Mouse (Mus musculus): ENCODE measurements at regions not wholly inside any gene's neighbourhood (a gene's known extent, or its start where the extent isn't known, plus 50 kb on each side); places are given as distances from the start of the nearest gene placed in this dataset.

- H3K27ac ChIP-seq (ENCODE audit: insufficient read depth, low read depth, low read length): no peak overlapping the region
- 62% methylated on average over 6 of the region's 6 CpGs for WGBS
- H3K4me1 ChIP-seq (ENCODE audit: control insufficient read depth, insufficient read depth, low read length): no peaks in the 10 kb centered on the region
- TF ChIP-seq POLR2A (IDR thresholded peaks at IDR 0.05; ENCODE audit: low read depth, low read length) (no peak), CTCF (conservative IDR thresholded peaks at IDR 0.05; ENCODE audit: insufficient read depth, insufficient read length, low read depth, low read length) (no peak)
- no peaks in the 10 kb centered on the region for H3K27me3 ChIP-seq (replicated peaks; ENCODE audit: control insufficient read depth, insufficient read depth, low read length)
- no peak for DNase-seq
- no peak overlapping the region for H3K4me3 ChIP-seq (ENCODE audit: insufficient read depth, low read depth, low read length)
- H3K36me3 ChIP-seq (ENCODE audit: control insufficient read depth, insufficient read depth, low read length): no peaks in the 10 kb centered on the region
These were observed 631.6 kb upstream of the Gm10131 start for GRCm38 (mm10) chr8:34743137-34743536.

DNA sequence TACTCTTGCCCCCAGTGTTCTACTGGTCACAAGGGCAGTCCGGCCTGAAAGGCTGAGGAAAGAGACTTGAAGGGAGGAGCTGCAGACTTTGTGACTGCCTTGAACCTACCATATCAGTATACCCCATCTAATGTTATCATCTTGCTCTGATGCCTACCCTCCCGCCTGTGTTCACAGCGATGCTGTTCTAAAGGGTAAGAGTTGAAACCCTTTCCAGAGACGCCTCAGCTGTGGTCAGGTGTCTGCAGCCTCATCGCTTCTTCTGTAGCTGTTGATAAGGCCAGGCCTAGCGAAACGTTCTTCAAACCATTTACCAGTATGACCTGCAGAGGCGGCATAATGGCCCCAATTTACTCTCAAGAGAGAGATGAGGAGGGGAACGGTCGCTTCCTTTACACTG lies 629.3 kb upstream of the Gm10131 start:
- WGBS: 86% methylated on average over 10 of the region's 10 CpGs
- H3K27me3 ChIP-seq (replicated peaks; ENCODE audit: control insufficient read depth, insufficient read depth, low read length): no peaks in the 10 kb centered on the region
- TF ChIP-seq POLR2A (IDR thresholded peaks at IDR 0.05; ENCODE audit: low read depth, low read length) (no peak), CTCF (conservative IDR thresholded peaks at IDR 0.05; ENCODE audit: insufficient read depth, insufficient read length, low read depth, low read length) (no peak)
- no peak for DNase-seq
- H3K4me1 ChIP-seq (ENCODE audit: control insufficient read depth, insufficient read depth, low read length): no peaks in the 10 kb centered on the region
- no peaks in the 10 kb centered on the region for H3K36me3 ChIP-seq (ENCODE audit: control insufficient read depth, insufficient read depth, low read length)
- H3K27ac ChIP-seq (ENCODE audit: insufficient read depth, low read depth, low read length): no peak overlapping the region
- H3K4me3 ChIP-seq (ENCODE audit: insufficient read depth, low read depth, low read length): no peak overlapping the region

DNA sequence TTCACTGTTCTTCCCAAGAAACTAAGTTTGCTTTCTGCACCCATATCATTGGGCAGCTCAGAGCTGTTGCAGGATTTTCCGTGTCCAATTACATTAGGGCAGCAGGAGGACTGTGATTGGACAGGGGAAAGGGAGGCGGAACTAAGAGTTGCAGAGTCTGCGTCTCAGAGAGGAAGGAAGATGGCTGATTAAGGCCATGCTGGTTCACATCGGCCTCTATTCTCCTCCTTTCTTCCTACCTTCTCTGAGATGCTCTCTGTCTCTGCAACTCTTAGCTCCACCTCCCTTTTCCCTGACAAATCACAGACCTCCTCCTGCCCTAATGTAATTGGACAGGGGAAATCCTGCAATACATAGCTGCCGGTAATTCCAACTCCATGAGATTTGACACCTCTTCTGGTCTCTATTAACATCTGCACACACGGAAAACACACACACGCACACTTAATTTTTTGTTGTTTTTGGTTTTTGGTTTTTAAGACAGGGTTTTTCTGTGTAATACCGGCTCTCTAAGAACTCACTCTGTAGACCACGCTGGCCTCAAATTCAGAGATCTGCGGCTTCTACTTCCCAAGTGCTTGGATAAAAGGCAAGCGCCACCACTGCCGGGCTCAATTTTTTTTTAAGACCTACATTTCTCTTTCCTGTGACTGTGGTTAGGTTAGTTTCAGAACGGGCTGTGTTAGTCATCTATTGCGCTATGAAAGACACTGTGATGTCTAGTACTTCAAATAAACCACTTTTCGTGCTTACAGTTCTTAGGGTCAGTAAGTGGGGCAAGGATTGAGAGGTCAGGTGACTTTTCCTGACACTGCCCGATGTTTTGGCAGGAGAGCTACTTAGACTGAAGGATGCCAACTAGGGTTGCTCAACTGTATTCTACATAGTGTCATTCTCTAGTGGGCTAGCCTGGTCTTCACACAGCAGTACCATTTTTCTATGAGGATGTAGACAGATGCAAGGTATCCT lies 628.6 kb upstream of the Gm10131 start:
- no peak for DNase-seq
- no peak overlapping the region for H3K27ac ChIP-seq (ENCODE audit: insufficient read depth, low read depth, low read length)
- no peaks in the 10 kb centered on the region for H3K4me1 ChIP-seq (ENCODE audit: control insufficient read depth, insufficient read depth, low read length)
- WGBS: 88% methylated on average over 16 of the region's 16 CpGs
- TF ChIP-seq CTCF (conservative IDR thresholded peaks at IDR 0.05; ENCODE audit: insufficient read depth, insufficient read length, low read depth, low read length): no peak
- no peak for TF ChIP-seq POLR2A (IDR thresholded peaks at IDR 0.05; ENCODE audit: low read depth, low read length)
- no peak overlapping the region for H3K4me3 ChIP-seq (ENCODE audit: insufficient read depth, low read depth, low read length)
- no peaks in the 10 kb centered on the region for H3K27me3 ChIP-seq (replicated peaks; ENCODE audit: control insufficient read depth, insufficient read depth, low read length)
- no peaks in the 10 kb centered on the region for H3K36me3 ChIP-seq (ENCODE audit: control insufficient read depth, insufficient read depth, low read length)

DNA sequence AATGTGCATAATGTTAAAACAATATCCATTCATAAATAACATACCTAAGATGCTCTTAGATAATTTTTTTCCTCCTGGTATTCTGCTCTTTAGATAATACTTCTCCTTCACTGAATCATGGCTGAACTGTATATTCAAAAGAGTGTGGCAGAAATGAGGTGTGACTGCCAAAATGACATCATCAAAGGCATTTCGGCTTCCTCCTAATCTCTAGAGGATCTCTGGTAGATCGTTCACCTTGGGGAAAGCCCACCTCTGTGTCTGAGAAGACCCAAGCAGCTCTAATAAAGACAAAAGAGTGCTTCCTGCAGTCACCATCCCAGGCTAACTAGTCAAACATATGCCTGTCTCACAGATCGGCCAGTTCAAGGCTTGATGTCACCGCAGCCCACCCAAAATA lies 624.7 kb upstream of the Gm10131 start:
- H3K4me1 ChIP-seq (ENCODE audit: control insufficient read depth, insufficient read depth, low read length): no peaks in the 10 kb centered on the region
- H3K36me3 ChIP-seq (ENCODE audit: control insufficient read depth, insufficient read depth, low read length): no peaks in the 10 kb centered on the region
- H3K27ac ChIP-seq (ENCODE audit: insufficient read depth, low read depth, low read length): no peak overlapping the region
- TF ChIP-seq POLR2A (IDR thresholded peaks at IDR 0.05; ENCODE audit: low read depth, low read length) (no peak), CTCF (conservative IDR thresholded peaks at IDR 0.05; ENCODE audit: insufficient read depth, insufficient read length, low read depth, low read length) (no peak)
- no peak overlapping the region for H3K4me3 ChIP-seq (ENCODE audit: insufficient read depth, low read depth, low read length)
- H3K27me3 ChIP-seq (replicated peaks; ENCODE audit: control insufficient read depth, insufficient read depth, low read length): 0 out of 2 replicates have a peak, but pooled peaks cover 1% of the 10 kb centered on the region
- DNase-seq: no peak
- 82% methylated on average over 4 of the region's 4 CpGs for WGBS

DNA sequence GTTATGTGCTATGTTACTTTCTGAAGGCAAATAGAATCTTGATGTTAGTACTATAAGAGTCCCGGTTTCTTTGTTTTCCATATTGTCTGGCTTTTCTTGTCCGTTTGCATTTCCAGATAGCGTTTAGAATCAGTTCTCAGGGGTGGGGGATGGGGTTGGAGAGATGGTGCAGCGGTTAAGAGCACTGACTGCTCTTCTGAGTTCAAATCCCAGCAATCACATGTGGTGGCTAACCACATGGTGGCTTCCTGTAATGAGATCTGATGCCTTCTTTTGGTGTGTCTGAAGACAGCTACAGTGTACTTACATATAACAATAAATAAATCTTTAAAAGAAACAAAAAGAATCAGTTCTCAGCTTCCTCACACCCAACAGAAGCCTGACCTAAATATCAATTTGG lies 623.5 kb upstream of the Gm10131 start:
- no peak overlapping the region for H3K27ac ChIP-seq (ENCODE audit: insufficient read depth, low read depth, low read length)
- TF ChIP-seq POLR2A (IDR thresholded peaks at IDR 0.05; ENCODE audit: low read depth, low read length): no peak
- TF ChIP-seq CTCF (conservative IDR thresholded peaks at IDR 0.05; ENCODE audit: insufficient read depth, insufficient read length, low read depth, low read length): no peak
- H3K36me3 ChIP-seq (ENCODE audit: control insufficient read depth, insufficient read depth, low read length): no peaks in the 10 kb centered on the region
- 94% methylated on average over 4 of the region's 4 CpGs for WGBS
- H3K4me1 ChIP-seq (ENCODE audit: control insufficient read depth, insufficient read depth, low read length): no peaks in the 10 kb centered on the region
- no peak overlapping the region for H3K4me3 ChIP-seq (ENCODE audit: insufficient read depth, low read depth, low read length)
- H3K27me3 ChIP-seq (replicated peaks; ENCODE audit: control insufficient read depth, insufficient read depth, low read length): 0 out of 2 replicates have a peak, but pooled peaks cover 1% of the 10 kb centered on the region
- DNase-seq: no peak

GRCm38 (mm10) chr8:34732808-34733207 lies 621.3 kb upstream of the Gm10131 start:
- no peak overlapping the region for H3K4me3 ChIP-seq (ENCODE audit: insufficient read depth, low read depth, low read length)
- H3K36me3 ChIP-seq (ENCODE audit: control insufficient read depth, insufficient read depth, low read length): no peaks in the 10 kb centered on the region
- 43% methylated on average over 2 of the region's 2 CpGs for WGBS
- H3K27me3 ChIP-seq (replicated peaks; ENCODE audit: control insufficient read depth, insufficient read depth, low read length): 0 out of 2 replicates have a peak, but pooled peaks cover 1% of the 10 kb centered on the region
- H3K4me1 ChIP-seq (ENCODE audit: control insufficient read depth, insufficient read depth, low read length): no peaks in the 10 kb centered on the region
- TF ChIP-seq POLR2A (IDR thresholded peaks at IDR 0.05; ENCODE audit: low read depth, low read length) (no peak), CTCF (conservative IDR thresholded peaks at IDR 0.05; ENCODE audit: insufficient read depth, insufficient read length, low read depth, low read length) (no peak)
- no peak overlapping the region for H3K27ac ChIP-seq (ENCODE audit: insufficient read depth, low read depth, low read length)
- no peak for DNase-seq

DNA sequence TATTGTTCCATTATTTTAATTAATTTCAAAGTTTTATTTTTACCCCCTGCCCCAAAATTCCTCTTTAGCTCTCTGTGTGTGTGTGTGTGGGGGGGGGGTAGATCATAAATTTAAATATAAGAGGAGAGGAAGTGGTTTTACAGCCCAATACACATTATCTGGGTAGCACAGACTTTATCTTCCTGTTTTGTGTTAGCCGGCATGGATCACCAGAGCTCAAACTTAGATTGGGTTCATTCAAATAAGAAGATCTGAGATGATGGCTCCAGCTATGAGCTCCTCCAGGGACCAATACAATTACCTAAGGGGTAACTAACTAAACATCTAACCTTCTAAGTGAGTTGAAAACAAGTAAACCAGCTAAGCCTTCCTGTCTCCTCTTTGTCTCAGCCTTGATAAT lies 620.8 kb upstream of the Gm10131 start:
- no peak for TF ChIP-seq CTCF (conservative IDR thresholded peaks at IDR 0.05; ENCODE audit: insufficient read depth, insufficient read length, low read depth, low read length)
- no peak for TF ChIP-seq POLR2A (IDR thresholded peaks at IDR 0.05; ENCODE audit: low read depth, low read length)
- 76% methylated on average over 1 of the region's 1 CpGs for whole genome bisulfite sequencing
- H3K36me3 ChIP-seq (ENCODE audit: control insufficient read depth, insufficient read depth, low read length): no peaks in the 10 kb centered on the region
- H3K4me3 ChIP-seq (ENCODE audit: insufficient read depth, low read depth, low read length): no peak overlapping the region
- no peak overlapping the region for H3K27ac ChIP-seq (ENCODE audit: insufficient read depth, low read depth, low read length)
- H3K27me3 ChIP-seq (replicated peaks; ENCODE audit: control insufficient read depth, insufficient read depth, low read length): 0 out of 2 replicates have a peak, but pooled peaks cover 1% of the 10 kb centered on the region
- no peaks in the 10 kb centered on the region for H3K4me1 ChIP-seq (ENCODE audit: control insufficient read depth, insufficient read depth, low read length)
- DNase-seq: no peak
